Mouse (Mus musculus) testis, adult 2 months (tissue): Measurements from ENCODE around the gene Ell. TPM values are rescaled to one million over a fixed set of nuclear protein-coding genes. Genes with fewer than 3 reads are reported as not detected.
A peak's percentile ranks its signal among the peaks of the same experiment; 100 is the strongest.

ENCODE experiments used
- H3K27ac ChIP-seq: fragments of 200-500 bp; 2 replicates; pipeline ENCODE4 v1.5.1; 2012; ENCODE audit warnings: low read depth, low read length; ENCODE audit not compliant: control insufficient read depth, insufficient read depth
- H3K27me3 ChIP-seq: fragments of 200-500 bp; 2 replicates; pipeline ENCODE4 v1.6.1; 2012; ENCODE audit warnings: mild to moderate bottlenecking, low read length, moderate library complexity; ENCODE audit not compliant: control insufficient read depth, insufficient read depth
- H3K36me3 ChIP-seq: fragments of 200-500 bp; 2 replicates; pipeline ENCODE4 v1.6.1; 2012; ENCODE audit warnings: mild to moderate bottlenecking, low read length; ENCODE audit not compliant: control insufficient read depth, insufficient read depth
- H3K4me1 ChIP-seq: fragments of 200-500 bp; 2 replicates; pipeline ENCODE4 v1.6.1; 2012; ENCODE audit warnings: low read length; ENCODE audit not compliant: control insufficient read depth, insufficient read depth
- H3K4me3 ChIP-seq: fragments of 200-500 bp; 2 replicates; pipeline ENCODE4 v1.5.1; 2012; ENCODE audit warnings: low read depth, mild to moderate bottlenecking, low read length, moderate library complexity, mixed read lengths; ENCODE audit not compliant: control insufficient read depth
- CTCF ChIP-seq: fragments of 200-500 bp; IDR thresholded peaks from 2 replicates; pipeline ENCODE4 v1.5.1; 2012; ENCODE audit warnings: low read depth, mild to moderate bottlenecking, inconsistent platforms, low read length, moderate library complexity; ENCODE audit not compliant: control insufficient read depth, insufficient read depth, insufficient replicate concordance
- POLR2A ChIP-seq: fragments of 200-500 bp; IDR thresholded peaks from 2 replicates; pipeline ENCODE4 v1.6.1; 2012; ENCODE audit warnings: low read depth, mild to moderate bottlenecking, inconsistent platforms, low read length, moderate library complexity; ENCODE audit not compliant: control insufficient read depth
- polyA plus RNA-seq: library from polyadenylated mRNA; depleted of rRNA; stranded (reverse); fragments of >200 nt; gene quantifications from 2 replicates; pipeline ENCODE4 v1.2.3, GENCODE M21; 2012

Ell gene
- polyA plus RNA-seq, 1 experiment: 42.5 TPM

- H3K27me3 ChIP-seq: no peaks in the 10 kb centered on the region
- no peak for TF ChIP-seq POLR2A
- no peak for TF ChIP-seq CTCF
- no peak overlapping the region for H3K4me3 ChIP-seq
- H3K4me1 ChIP-seq: peaks cover 4% of the 10 kb centered on the region
- H3K27ac ChIP-seq: no peak overlapping the region
- H3K36me3 ChIP-seq: peaks cover 2% of the 10 kb centered on the region; the same call in 1 of the 2 replicates
Observed at GRCm38 (mm10) chr8:70519606-70520005, 19.7 kb upstream of the Ell start.

GRCm38 (mm10) chr8:70522592-70523403 is 16.5 kb upstream of the Ell start:
- Histone ChIP-seq H3K4me3 (peak overlapping the region; percentile 82), H3K27me3 (no peaks in the 10 kb centered on the region), H3K4me1 (peaks cover 7% of the 10 kb centered on the region), H3K27ac (peak overlapping the region; percentile 77), H3K36me3 (no peaks in the 10 kb centered on the region; the same call in 1 of the 2 replicates)
- TF ChIP-seq POLR2A: peak; percentile 70
- no peak for TF ChIP-seq CTCF

GRCm38 (mm10) chr8:70527111-70527511 is 12.1 kb upstream of the Ell start:
- Histone ChIP-seq H3K4me3 (peak overlapping the region; percentile 92), H3K36me3 (no peaks in the 10 kb centered on the region; the same call in 1 of the 2 replicates), H3K27ac (peak overlapping the region; percentile 91), H3K27me3 (no peaks in the 10 kb centered on the region), H3K4me1 (peaks cover 14% of the 10 kb centered on the region)
- no peak for TF ChIP-seq POLR2A

- H3K27me3 ChIP-seq: no peaks in the 10 kb centered on the region
- peaks cover 12% of the 10 kb centered on the region for H3K4me1 ChIP-seq
- peak within 1 kb of the TSS; percentile 91 for H3K27ac ChIP-seq
- no peaks in the 10 kb centered on the region; the same call in 1 of the 2 replicates for H3K36me3 ChIP-seq
- H3K4me3 ChIP-seq: peak within 1 kb of the TSS; percentile 92
- TF ChIP-seq POLR2A (peak; percentile 59; the same call in 1 of the 2 replicates), CTCF (no peak)
Observed at GRCm38 (mm10) chr8:70527512-70528181, 11.6 kb upstream of the Ell start, which contains the start of the genes Fkbp8 and Kxd1. TSS of gene Fkbp8 (plus strand) at chr8:70527724. TSS of gene Kxd1 (minus strand) at chr8:70527956.

GRCm38 (mm10) chr8:70528182-70528797 is 11.0 kb upstream of the Ell start:
- peaks cover 1% of the 10 kb centered on the region for H3K36me3 ChIP-seq
- H3K27me3 ChIP-seq: no peaks in the 10 kb centered on the region
- H3K4me1 ChIP-seq: peaks cover 12% of the 10 kb centered on the region
- peak overlapping the region; percentile 92 for H3K4me3 ChIP-seq
- TF ChIP-seq CTCF (no peak), POLR2A (no peak)
- H3K27ac ChIP-seq: peak overlapping the region; percentile 62

- Histone ChIP-seq H3K27me3 (no peaks in the 10 kb centered on the region), H3K4me3 (no peak overlapping the region), H3K4me1 (peaks cover 10% of the 10 kb centered on the region), H3K36me3 (peaks cover 1% of the 10 kb centered on the region), H3K27ac (no peak overlapping the region; the same call in 1 of the 2 replicates)
- no peak for TF ChIP-seq CTCF
Observed at GRCm38 (mm10) chr8:70529299-70529698, 10.0 kb upstream of the Ell start.

GRCm38 (mm10) chr8:70529741-70530161 is 9.5 kb upstream of the Ell start:
- TF ChIP-seq CTCF (no peak), POLR2A (no peak)
- peaks cover 1% of the 10 kb centered on the region for H3K36me3 ChIP-seq
- peaks cover 10% of the 10 kb centered on the region for H3K4me1 ChIP-seq
- no peak overlapping the region for H3K27ac ChIP-seq
- H3K27me3 ChIP-seq: no peaks in the 10 kb centered on the region
- no peak overlapping the region for H3K4me3 ChIP-seq
